Mouse (Mus musculus) spleen, adult 12 weeks (tissue): ENCODE results near the gene Syt9.

ENCODE experiments used
- DNase-seq: peaks from one replicate; pipeline ENCODE4 v3.0.0; 2022; ENCODE audit warnings: low spot score

Gene Syt9

DNA sequence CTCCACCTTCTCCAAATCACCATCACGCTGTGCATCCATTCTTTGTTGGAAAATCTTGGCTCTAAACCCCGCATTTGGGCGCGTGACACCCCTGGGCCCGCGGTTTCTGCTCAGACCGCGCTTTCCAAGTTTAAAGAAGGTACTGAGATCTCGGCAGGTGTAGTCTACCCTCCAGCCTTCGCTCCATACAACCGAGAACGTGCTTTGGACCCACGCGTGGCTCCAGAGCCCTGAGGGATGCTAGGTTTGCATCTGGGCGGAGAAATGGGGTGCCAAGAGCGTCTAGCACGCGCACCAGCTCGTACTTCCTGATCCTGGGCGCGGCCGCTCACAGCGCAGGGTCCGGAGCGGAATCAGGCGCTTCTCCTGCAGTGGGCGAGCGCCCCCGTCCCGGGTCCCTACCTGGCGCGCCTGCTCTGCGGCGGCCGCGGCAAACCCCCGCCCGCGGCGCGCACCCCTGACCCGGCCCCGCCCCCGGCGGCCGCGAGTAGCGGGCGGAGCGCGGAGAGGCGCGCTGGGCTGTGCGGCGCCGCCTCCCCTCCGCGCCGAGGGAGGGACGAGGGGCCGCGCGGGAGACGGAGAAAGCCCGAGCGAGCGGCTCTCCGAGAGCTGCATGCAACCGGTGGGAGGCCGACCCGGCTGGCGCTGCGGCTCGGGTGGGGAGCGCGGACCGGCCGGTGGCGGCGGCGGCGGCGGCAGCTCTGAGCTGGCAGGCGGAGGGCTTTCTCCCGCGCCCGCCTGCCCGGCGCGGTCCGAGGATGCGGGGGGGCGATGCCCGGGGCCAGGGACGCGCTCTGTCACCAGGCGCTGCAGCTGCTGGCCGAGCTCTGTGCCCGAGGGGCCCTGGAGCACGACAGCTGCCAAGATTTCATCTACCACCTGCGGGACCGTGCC lies at the start of gene Syt9:
Syt9 (plus strand) TSS at position 497 of the 894 bp plus-strand sequence.
- DNase-seq, result no peak

DNA sequence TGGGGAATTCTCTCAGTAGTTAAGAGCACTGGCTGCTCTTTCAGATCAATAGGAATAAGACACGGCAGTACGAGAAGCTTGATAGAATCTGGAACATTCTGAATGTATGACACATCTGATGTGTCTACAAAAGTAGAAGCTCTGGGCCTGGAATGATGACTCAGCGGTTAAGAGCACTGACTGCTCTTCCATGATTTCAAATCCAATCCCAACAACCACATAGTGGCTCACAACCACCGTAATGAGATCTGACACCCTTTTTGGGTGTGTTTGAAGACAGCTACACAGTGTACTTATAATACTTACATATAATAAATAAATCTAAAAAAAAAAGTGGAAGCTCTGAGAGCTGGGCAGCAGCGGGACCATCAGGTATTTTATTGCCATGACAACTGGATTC lies 31.5 kb upstream of the Syt9 start:
- DNase-seq, result no peak

DNA sequence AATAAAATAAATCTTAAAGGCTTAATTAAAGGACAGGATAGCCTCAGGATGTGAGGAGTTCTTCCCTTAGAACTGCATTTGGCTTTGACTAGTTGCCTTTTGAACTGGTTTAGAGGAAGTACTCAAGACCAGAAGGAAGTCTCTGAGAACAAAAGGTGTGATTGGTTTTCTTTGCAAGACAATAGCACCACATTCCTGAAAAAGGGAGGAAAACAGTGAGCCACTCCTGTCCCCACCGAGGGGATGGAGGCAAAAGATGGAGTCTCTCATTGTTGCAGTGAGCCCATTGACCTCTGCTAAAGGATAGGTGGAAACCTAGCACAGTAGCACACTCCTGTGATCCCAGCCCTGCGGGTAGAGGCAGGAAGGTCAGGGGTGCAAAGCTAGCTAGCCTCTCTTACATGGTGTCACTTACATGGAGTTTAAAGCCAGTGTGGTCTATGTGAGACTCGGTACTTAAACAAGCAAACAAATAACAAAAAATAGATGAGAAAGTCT lies 30.9 kb upstream of the Syt9 start:
- DNase-seq, result no peak

DNA sequence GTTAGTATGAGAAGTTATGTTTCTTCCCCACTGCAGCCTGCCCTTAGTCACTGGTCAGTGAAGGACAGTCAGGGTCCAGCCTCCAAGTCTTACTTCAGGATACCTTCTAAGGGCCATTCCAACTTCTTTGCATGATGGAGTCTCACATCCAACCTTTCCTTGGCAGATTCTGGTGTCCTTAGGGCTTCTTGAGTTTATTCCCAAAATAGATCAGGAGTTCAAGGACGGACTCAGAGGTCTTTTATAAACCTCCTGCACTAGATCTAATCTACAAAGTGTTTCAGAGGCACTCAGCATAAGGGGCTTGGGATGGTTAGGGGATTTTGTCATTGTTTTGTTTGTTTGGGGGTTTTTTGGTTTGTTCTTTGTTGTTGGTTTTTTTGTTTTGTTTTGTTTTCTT lies 30.3 kb upstream of the Syt9 start:
- DNase-seq, result no peak

DNA sequence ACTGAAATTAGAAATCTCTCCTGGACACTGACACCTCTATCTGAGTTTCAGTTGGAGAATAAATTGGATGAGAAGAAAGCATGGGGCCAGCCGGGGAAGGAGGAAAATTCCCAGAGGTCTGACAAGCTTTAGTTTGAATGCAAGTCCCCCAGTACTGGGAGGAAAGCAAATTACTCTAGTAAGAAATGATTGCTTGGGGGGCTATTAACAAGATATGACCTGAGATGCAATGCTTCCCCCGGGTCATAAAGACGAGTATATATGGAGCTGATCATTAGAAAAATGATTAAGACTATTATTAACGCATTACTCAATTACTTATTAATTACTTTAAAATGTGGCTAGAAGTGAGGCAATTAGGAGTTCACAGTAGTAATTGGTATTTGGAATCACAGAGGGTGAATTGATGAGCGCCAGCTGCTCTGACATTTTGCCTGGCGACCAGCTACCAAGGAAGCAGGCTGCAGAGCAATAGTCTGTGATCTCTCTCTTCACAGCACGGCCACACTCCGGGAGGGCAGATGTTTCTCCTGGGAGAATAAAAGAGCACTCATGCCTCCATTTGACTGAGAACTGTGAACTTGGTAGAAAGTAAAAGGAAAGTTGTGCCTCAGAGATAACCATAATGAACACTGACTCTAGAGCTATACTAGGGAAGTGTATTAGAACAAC lies 28.9 kb upstream of the Syt9 start:
- DNase-seq, result no peak

DNA sequence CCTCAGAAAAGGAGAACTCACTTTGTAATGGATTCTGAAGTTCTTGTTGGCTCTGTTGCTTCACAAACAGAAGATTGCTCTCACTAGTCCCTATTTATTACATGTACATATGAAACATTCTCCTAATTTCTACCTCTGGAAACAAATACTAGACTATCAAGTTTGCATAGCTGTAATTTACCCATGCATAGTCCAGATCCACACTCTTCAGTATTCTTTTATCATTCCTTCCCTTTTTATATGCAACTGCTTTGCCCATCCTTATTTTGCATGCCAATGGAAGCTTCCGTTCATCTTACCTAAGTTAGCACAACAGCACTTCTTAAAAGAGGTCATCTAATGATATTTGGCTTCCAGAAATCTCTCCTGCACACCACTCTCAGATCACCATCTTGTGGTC lies 21.3 kb upstream of the Syt9 start:
- DNase-seq, result no peak

DNA sequence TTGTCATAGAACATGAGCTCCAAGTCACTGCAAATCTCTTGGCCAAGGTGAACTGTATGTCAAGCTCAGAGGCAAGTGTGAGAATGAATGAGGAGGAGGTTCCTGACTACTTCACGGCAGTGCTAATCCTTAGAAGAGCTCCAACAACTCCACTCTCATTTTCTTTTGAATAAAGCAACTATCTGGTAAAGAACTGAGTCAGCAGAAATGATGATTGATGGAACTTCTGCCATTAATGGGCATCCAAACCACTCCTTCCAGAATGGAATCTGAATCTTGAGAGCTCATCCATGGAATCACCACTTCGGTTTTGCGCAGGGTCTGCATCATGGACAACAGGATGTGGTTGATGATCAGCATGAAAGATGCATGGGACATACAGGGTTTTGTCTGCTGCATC lies 8.4 kb upstream of the Syt9 start:
- no peak for DNase-seq

DNA sequence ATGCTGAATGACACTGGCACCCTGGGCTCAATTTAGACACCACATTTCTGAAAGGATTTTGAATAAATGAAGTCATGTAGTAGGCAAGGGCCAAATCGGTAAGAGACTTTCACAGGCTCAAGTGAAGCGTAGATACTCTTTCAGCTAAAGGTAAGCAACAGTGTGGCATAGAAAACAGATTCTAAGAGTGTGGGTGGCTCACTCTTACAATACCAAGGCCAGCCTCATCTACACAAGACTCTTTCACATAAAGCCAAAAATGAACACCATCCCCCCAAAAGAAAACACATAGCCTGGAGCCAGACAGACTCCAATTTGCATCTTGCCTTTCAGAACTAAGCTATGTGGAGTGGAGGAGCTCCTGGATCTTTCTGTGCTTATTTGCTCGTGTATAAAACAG lies 7.9 kb upstream of the Syt9 start:
- DNase-seq, result no peak

DNA sequence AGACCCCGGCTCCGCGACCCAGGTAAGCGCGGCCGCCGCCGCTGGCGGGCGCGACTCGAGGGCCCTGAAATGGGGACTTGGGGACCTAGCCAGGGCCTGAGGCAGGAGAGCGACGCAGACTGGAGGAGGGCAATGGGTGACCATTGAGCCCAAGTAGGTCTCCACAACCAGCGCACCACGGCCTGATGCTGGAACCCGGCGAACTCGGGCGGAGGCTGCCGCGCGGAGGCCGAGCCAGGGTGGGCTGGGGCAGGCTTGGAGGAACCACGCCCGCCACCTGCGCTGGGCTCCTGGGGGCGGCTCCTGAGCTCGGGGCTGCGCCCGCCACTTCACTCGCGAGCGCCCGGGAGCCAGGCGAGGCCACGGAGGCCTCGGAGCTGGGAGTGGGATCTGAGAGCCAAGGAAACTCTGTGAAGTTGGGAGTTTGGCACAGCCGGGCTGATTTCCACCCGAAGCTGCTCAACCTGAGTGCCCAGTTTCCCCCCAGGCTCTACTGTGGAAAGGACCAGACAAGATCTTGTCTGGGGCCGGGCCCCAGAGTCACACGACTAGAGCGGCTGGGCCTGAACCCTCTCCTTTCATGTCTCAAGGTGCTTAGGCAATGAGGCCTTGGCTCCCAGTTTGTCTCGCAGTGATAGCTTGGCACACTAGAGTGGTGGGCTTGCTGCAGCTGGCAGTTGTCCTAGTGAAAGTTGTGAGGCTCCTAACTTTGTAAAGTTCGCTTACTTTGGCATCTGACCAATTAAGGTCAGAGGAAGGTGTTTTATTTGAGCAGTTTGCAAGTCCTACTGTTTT lies 795 bp downstream of the Syt9 start:
- DNase-seq, result no peak

DNA sequence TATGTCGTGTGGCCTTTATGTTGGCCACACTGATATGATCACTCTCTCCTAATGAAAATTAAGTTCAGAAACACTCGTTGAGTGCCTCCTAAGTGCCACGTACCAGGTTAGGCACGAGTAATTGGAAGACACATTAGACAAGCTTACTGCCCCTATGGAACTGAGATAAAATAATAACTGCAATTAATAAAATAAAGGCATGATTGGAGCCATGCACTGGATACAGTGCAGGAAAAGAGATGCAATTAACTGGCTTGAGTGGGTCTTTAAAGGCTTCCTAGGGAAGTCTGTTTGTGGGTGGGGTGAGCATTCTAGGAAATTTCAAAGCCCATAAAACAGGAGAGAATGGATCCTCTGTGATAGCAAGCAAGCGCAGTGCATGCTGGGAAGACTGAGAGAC lies 10.0 kb downstream of the Syt9 start:
- DNase-seq, result no peak

DNA sequence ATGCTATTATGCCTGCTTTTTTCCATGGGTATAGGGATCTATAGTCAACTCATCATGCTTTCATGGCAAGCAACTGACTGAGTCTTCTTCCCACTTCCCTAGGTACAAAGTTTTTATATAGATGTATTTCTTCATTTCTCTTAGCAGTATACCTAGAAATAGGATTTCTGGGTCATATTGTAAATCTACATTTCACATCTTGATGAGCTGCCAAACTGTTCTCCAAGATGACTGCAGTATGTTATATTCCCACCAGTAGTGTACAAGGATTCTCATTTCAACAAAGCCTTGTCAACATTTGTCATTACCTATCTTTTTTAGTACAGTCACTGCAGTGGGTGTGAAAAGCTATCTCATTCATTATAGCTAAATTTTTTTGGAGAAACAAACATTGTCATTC lies 19.1 kb downstream of the Syt9 start:
- DNase-seq, result no peak

DNA sequence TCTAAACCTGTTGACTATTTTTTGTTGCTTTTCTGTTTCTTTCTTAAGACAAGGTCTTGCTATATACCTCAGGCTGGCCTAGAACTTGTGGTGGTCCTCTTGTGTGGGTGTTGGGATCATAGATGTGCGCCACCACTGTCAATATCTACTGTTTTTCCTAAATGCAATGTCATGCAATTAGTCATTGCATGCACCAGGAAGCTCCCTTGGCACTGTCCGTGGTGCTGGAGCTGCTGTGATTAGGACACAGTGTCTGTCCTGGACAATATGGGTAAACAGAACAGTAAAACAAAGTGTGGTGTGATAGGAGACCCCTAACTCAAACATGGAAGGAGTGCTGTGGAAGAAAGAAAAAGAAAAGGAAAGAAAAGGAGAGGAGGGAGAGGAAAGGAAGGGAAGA lies 22.2 kb downstream of the Syt9 start:
- DNase-seq, result no peak

DNA sequence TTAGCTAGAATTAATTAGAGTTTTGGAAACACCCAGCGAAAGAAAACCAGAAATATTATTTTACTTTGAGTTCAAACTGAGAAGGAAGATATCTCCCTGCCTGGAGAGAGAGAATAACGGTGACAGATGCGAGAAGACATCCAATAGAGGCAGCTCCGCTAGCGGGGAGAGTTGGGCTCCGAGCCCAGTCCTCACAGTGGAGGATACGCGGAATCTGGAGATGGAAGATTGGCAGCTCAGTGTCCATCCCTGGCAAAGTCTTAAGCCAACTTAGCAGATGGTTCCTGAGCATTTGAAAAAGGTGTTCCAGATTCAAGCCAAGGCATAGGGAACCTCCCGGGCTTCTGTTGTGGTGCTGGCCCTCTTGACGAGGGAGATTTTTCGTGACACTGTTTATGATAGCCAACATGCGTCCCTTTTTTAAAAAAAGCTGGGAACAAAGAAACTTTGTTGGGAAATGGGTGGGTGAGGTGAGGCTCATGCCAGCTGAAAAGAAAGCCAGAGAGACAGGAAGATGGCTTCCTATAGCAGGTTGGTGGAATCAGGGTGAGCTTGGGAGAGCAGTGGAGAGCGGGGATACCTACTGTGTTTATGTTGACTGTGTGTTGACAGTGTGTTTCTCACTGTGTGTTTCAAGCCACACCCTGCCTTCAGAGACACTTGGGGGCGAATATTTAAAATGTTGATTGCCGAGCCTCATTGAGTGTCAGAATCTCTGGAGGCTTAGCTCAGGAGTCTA lies 29.7 kb downstream of the Syt9 start:
- no peak for DNase-seq

DNA sequence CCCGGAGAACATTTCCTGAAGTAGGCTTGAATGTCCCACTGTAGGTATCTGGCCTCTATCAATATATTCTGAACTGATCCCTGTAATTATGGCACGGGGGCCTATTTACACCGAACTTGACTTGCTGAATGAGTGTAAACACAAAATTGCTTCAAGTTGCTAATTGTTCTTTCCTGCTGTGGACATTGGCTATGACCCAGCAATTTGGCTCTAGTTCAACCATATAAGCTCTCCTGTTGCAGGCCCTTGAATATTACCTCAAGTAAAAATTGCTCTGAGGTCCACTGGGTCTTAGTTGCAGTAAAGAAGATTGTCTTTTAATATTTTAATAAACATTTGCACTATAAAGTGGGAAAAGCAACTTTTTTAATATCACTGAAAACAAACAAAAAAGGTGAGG lies 32.7 kb downstream of the Syt9 start:
- DNase-seq, result no peak

DNA sequence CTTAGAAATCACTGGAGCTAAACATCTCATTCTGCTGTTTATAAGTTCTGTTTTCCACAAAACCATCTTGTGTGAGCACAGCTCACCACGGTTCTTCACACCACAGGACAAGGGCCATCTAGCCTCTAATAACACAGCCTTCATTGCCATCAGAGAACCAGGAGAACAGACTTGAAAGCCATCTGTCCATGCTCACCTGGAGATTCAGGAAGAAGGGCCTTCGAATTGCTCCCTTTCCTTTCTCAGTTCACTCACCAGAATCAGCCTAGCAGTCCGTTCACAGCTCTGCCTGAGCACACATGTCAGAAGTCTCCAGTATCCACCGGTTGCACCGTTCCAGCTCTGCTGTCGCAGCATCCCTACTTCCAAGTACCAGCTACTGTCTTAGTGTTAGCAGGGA lies 44.4 kb downstream of the Syt9 start:
- DNase-seq, result no peak

DNA sequence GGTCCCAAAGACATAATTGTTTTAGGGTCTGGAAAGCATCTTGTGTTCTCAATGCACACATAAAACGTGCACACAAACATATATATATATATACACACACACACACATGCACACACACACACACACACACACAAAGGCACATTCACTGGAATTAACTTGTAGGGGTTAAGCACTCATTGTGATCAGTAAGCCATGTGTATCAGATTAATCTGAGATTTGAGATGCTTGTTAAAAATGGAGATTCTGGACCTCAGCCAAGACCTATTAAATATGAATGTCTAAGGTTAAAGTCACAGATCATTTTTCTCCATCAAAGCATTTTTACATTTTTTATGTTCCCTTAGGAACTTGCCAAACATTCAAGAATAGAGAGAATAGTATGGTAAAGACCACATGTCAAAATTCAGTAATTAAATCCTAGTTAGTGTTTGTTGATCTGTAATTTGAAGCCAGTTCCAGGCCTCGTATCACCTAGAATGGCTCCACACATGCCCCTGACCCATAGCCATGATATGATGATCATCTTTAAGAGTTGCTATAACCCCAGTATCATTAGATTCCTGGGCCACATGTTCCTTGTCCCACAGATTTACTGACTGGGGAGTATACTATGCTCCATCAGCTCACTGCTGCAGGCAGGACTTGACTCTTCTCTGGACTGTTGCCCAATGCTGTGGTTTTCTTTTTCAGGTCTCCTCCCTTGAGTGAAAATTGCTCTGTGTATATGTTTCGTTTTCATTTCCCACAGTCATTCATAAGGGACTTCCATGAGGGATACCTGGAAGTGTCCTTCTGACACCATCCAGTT lies 46.7 kb downstream of the Syt9 start:
- DNase-seq, result no peak

DNA sequence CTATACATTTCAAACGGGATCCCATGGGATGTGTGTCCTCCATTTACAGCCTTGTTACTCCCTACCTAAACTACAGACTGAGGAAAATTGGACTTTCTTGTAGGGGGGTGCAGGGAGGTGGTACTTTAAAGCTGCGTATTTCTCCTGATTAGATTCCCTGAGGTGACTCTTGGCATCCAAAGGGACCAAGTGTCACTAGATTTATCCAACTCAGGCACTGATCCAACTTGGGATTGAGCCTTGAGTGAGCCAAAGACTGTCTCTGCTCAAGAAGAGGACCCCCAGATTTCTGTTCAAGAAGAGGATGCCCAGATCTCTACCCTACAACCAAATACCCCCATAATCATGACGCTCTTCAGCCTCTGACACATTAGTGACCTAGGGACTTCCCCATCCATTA lies 66.9 kb downstream of the Syt9 start:
- no peak for DNase-seq

DNA sequence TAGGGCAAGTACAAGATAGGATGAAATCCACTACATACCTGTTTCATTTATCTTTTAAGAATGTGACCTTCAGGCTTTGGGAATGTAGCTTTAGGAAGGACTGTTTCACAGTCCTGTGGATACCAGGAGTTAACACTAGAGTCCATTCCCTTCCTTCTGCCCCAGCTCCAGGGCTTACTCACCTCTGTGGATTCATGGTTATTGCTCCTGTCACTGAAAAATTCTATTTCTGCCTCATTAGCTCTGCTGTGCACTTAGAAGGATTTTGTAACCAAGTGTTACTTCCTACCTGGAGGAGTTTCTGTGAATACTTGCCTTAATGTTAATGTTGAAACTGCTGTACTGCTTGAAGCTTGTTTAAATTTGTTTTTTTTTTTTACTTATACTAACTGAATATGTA lies 74.1 kb downstream of the Syt9 start:
- no peak for DNase-seq

DNA sequence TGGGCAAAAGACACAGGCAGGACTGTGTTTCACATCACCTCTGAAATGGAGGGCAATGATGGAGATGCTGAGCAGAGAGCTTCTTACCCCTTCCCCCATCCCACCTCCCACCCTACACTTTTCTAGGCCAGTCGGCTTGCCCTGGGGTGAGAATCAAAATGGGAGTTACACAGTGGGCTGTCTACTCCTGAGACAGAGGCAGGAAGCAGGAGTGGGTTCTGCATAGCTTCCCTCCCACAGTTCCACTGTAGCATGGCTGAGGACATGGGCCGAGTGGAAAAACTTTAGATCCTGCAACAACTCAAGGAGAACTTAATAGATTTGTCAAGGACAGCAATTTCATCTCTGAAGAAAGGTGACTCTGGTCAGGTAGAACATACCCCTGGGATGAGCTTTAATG lies 84.1 kb downstream of the Syt9 start:
- DNase-seq, result no peak

DNA sequence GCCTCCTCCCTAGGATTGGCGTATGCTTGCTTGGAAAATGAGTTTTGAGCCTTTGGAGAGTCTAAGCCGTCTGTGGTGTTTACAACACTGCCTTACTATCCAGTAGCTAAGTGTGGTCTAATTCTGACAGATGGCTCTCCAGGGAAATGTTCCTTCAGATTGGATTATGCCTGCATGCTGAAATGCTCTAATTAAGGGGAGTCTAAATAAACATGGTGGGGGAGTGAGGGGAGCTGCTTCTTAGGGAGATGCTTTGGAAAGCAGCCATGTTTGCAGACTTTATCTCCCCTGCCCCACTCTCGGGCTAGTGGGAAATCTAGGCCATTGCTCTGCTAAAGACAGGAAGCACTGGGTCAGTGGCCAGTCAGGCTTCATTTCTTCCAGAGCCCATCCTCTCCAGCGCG lies 84.6 kb downstream of the Syt9 start:
- no peak for DNase-seq

DNA sequence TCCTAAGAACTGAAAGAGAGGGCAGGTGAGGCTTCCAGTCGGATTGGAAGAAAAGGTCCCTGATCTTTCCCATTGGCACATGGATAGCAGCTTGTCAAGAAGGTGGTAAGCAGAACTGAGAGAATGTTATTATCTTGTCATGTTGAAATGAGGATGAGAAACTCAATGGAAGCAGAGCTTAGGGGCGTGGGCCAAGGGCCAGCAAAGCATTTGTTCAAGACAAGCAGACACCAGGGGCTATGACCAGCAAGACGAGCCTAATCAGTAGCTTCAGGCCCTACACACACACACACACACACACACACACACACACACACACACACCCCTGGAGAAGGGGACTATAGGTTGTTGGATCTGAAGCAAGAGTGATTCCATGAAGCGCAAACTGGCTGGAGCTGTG lies 90.6 kb downstream of the Syt9 start:
- no peak for DNase-seq
